Mouse (Mus musculus) left cerebral cortex, adult 2 months (tissue): ENCODE results near the gene Vamp9. TPM values are rescaled to one million over a fixed set of nuclear protein-coding genes. Genes with fewer than 3 reads are reported as not detected.
A peak's percentile ranks its signal among the peaks of the same experiment; 100 is the strongest.

ENCODE experiments used
- DNase-seq, 2 experiments: peaks; one replicate each; pipeline ENCODE4 v3.0.0; 2021 to 2022; ENCODE audit warnings: low spot score in 2 of 2, mixed read lengths in 1 of 2; ENCODE audit errors: extremely low spot score in 1 of 2
- H3K27ac ChIP-seq: fragments of 200-600 bp; 2 replicates; pipeline ENCODE4 v1.8.1; 2022
- H3K4me3 ChIP-seq: fragments of 200-600 bp; 2 replicates; pipeline ENCODE4 v1.8.1; 2022
- CTCF ChIP-seq: fragments of 200-600 bp; IDR thresholded peaks from 2 replicates; pipeline ENCODE4 v1.8.1; 2022; ENCODE audit warnings: antibody characterized with exemption, mild to moderate bottlenecking, moderate library complexity
- intact Hi-C: fragments of 180-260 bp; cut with DNase I; formaldehyde crosslinking; loops from one replicate; pipeline ENCODE4 v1.15.1; 2025
- total RNA-seq, 2 experiments: library from RNA; stranded (reverse); gene quantifications; 2 replicates each; pipeline ENCODE4 v1.2.3; 2021

Gene Vamp9
- total RNA-seq, 2 experiments from 2014 or later, result 0.77 to 1.2 TPM

DNA sequence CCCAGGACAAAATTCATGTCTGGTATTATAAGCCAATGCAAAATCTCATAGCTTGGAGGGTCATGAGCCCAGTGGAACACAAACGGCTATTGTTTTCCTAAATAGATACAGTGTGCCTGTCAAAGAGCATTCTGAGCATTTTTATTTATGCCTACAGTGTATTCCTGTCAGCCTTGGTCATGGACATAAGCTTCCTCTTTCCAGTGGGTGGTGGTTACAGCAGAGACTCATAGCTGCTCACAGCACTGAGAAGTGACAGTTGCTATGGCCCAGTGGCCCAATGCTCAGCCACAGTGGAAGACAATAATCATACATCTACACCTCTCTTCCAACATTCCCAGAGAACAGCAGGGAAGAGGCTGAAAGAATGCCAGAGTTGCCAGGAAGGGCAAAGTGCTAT is 18.9 kb upstream of the Vamp9 start:
- no peak for TF ChIP-seq CTCF
- Histone ChIP-seq H3K4me3 (no peak overlapping the region), H3K27ac (no peak overlapping the region)
- intact Hi-C loops, result loop anchor here (10.0 kb wide), 1 partner anchor 132 kb away; no protein-coding TSS in a partner anchor
- no peak for DNase-seq

DNA sequence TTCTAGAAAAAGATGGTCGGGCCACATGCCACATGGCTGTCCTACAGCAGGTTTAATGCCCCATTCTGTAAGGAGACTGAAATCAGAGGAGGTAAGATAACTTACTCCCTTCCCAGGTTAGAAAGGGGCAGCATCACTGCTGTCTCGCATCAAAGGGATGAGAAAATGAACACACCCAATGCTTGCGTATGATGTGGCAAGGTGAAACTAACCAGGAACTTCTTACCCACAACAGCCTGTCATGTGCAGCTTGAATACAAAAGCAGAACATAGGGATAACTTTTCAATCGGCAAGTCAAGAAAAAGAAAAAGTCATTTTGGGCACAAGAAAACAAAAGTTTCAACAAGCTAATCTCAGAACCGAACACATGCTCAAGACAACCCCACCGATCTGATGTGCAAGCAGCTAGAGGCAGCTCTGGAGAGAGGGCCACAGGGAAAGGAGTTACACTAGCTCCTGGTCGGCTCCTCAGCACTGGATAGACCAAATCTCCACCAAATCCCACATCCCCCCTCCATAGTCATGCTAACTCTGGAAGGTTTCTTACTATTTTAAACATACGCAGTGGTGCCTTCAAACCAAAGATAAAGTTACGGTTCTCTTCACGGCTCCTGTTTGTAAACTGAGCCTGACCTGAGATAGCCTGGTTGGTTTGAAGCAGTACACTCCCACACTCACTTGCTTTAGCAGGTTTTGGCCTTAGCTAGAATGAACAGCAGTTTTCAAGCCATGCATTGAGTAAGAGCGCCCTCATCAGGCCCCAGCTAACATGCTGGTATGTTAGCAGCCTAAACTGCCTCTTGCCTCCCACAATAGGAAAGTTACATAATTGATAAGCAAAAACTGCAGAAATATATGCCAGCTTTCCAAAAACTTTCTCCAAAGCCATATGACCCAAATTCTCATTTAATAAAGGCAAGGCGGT is 14.3 kb upstream of the Vamp9 start:
- Histone ChIP-seq H3K27ac (no peak overlapping the region), H3K4me3 (no peak overlapping the region)
- peak; percentile 85 for TF ChIP-seq CTCF
- DNase-seq, result peak; percentile 73 to 74
- intact Hi-C loops, result loop anchor here (1.0 to 10.0 kb wide), 3 partner anchors 507 to 689 kb away; no protein-coding TSS in a partner anchor

DNA sequence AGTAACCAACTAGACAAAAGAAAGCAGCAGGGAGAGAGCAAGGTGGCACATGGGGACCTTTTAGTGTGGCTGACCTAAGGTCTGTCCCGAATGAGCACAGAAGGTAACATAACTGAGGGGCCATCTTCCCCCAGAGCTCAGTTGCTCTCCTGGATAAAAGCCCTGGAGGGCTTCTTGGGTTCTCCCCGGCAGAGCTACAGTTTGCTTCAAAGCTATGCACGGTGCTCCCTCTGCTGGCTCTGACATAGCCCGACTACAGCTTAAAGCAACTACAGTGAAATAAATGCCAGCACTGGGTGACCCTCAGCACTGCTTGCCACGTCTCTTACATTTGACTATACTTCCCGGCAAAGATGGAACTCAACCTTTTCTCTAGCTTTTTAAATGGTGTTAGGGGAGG is 6.0 kb upstream of the Vamp9 start:
- TF ChIP-seq CTCF, result peak; percentile 84
- intact Hi-C loops, result loop anchor here (1.0 kb wide), 1 partner anchor 698 kb away; no protein-coding TSS in a partner anchor

DNA sequence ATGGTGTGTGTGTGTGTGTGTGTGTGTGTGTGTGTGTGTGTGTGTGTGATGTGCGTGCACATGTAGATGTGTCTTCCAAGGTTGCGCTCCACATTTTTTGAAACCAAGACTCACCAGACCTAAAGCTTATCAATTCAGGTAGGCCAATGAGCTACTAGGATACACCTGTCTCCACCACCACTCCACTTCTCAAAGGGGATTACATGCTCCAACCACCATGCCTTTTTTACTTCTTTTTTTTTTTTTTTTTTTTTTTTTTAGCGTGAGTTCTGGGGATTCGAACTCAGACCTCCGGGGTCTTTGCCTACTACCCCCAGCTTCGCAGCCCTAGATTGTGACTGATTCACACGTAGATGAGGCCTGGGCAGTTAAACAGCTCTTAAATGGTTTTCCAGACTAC is 323 bp upstream of the Vamp9 start:
- TF ChIP-seq CTCF, result no peak
- intact Hi-C loops, result loop anchor here (5.0 kb wide), 1 partner anchor 72 kb away; the partner anchor contains the start of genes 4930524J08Rik and Hnrnpd
- peak overlapping the region; percentile 87; the same call in 1 of the 2 replicates for H3K27ac ChIP-seq
- DNase-seq, result no peak
- H3K4me3 ChIP-seq, result no peak overlapping the region

More for the DNA sequence above, 6.0 kb upstream of the Vamp9 start:
- peak; percentile 62 to 67 for DNase-seq
- Histone ChIP-seq H3K27ac (no peak overlapping the region), H3K4me3 (no peak overlapping the region)

DNA sequence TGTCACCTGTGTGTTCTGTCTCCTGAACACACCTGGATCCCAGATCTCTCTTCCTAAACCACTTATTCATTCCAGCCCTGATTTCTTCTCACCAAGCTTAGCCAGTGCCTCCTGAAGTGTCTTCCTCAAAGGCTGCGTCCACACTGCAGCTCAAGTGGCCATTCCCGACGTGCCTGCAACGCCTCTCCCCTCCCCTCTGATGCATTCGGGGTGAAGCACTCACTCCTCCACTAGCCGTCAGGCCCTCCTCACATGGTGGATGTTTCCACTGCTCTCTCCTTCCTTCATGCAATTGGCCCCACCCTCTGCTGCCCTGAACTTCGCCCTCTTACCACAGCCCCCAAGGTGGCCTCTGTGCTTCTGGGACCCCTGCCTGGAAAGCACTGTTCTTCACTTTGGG is 9.4 kb downstream of the Vamp9 start:
- intact Hi-C loops, result no loop called here
- Histone ChIP-seq H3K4me3 (no peak overlapping the region), H3K27ac (no peak overlapping the region)
- no peak for DNase-seq
- no peak for TF ChIP-seq CTCF

DNA sequence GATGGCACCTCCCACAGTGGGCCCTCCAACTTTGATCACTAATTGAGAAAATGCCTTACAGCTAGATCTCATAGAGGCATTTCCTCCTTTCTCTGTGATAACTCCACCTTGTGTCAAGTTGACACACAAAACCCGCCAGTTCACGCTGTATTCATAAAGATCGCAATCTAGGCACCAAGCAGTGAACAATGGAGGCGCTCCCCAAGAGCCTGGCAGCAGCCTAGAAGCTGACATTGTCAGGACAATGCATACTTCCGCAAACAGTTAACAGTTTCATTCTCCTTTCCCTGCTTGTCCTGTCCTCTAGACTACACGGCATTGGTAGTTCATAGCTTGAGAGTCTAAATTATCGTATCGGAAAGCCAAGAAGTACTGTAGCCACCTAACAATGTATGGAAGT is 16.0 kb downstream of the Vamp9 start:
- Histone ChIP-seq H3K27ac (no peak overlapping the region), H3K4me3 (no peak overlapping the region)
- intact Hi-C loops, result no loop called here
- TF ChIP-seq CTCF, result no peak
- no peak for DNase-seq

DNA sequence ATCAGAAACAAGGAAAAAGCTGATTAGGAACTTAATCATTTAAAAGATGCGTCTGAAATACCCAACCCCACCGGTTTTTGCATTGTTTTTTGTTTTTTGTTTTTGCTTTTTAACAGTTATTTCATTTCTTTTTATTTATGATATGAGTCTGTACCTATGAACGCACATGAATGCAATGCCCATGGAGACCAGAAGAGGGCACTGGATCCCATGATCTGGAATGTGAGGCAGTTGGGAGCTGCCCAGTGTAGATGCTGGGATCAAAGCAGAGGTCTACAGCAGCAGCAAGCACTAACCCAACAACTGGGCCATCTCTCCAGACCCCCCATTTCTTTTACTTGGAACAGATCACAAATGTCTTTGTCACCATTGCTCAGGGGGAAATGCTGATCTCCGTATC is 21.9 kb downstream of the Vamp9 start:
- no peak for DNase-seq
- H3K27ac ChIP-seq, result no peak overlapping the region
- intact Hi-C loops, result no loop called here
- H3K4me3 ChIP-seq, result no peak overlapping the region
- TF ChIP-seq CTCF, result peak; percentile 54

DNA sequence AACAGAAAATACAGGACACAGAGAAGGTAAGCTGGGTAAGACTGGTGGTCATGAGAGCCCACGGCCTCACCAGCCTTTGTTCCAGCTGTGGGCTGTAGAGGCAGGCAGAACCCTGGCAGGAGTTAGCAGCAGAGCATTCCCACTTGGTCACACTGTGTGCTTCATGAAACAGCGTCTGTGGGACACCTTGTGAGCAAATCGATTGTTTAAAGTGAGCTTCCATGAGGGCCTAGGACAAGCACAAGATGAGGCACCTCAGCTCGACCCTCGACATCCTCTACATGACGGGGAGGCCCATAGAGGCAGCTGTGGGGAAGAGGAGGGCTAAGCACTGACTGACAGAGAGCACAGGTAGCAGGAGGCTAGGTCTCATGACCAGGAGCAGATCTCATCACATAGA is 25.9 kb downstream of the Vamp9 start:
- no peak for DNase-seq
- intact Hi-C loops, result no loop called here
- no peak overlapping the region for H3K4me3 ChIP-seq
- H3K27ac ChIP-seq, result no peak overlapping the region
- TF ChIP-seq CTCF, result no peak

DNA sequence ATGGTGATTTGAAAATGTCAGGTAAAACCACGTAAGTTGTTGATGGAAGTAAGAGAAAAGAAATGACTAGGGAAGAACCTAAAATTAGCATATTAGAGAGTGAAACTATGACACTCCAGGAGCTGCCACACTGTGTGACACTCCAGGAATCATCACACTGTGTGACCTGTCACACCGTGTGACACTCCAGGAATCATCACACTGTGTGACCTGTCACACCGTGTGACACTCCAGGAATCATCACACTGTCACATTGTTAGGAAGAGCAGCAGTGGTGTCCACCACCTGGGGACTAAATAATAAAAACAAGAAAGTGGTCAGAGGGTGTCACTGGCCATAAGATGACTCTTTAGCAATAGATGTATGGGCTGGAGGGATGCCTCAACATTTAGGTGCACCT is 33.4 kb downstream of the Vamp9 start:
- no peak for TF ChIP-seq CTCF
- intact Hi-C loops, result no loop called here
- Histone ChIP-seq H3K27ac (no peak overlapping the region), H3K4me3 (no peak overlapping the region)
- DNase-seq, result no peak

DNA sequence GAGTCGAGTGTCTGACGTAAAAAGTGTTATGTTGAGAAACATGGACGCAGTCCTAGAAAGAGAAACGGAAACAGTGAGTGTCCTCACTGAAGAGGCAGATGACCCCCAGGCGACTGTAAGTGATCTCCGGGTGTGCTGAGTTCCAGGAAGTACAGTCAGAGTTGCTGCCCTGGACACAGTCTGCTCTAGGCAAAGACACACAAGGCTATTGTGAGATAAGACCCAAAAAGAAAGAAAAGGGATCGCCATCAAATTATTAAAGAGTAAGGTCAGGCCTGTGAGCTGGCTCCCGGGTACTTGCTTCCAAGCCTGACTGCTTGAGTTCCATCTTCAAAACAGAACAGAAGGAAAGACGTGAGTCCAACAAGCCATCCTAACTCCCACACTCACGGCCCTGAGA is 35.2 kb downstream of the Vamp9 start:
- no peak overlapping the region for H3K4me3 ChIP-seq
- no peak overlapping the region for H3K27ac ChIP-seq
- no peak for DNase-seq
- intact Hi-C loops, result no loop called here
- no peak for TF ChIP-seq CTCF

DNA sequence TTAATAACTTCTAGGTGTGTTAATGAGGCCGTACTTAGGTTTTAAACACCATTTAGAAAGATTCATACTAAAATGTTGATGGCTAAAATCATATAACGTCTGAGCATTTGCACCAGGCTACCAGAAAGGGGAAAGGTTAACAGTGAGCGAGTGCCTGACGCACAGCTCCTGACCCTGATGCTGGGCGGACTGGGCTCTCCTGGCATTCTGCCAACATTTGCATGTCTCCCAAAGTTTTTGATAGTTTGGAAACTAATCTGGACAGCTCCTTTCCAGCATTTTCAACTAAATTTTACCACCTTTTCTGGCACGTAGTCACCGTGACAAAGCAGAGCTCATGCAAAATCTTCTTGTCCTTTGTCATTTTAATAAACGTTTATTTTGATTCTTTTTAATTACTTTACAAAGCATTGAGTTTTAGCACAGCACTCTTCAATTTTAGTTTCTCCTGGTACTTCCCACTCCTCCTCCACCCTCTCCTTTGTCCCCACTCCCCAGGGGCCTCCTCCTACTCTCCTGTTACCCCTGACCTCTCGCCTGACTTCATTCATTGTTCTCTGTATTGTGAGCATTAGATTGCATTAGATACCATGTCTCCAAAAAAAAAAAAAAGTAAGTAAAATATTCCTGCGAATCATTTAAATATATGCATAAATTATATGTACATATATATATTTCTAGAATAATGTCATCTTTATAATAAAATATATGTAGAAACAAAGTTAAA is 35.9 kb downstream of the Vamp9 start:
- no peak for DNase-seq
- Histone ChIP-seq H3K27ac (no peak overlapping the region), H3K4me3 (no peak overlapping the region)
- intact Hi-C loops, result no loop called here
- no peak for TF ChIP-seq CTCF

DNA sequence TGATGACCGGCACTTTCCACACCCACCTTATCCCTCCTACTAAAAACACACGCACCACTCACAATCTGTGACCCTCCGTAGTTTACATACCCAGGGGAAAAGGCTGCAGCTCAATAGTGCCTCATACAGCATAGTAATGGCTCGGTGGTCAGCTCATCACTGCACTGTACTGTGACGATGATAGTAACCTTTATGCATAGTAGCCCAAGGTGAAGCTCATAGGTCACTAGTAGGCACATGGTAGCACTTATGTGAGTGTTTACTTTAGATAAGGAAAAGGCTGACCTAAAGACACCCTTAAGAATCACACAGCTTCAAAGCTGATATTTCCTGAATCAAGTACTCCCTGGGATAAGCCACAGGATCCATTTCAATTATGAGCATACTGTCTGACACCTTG is 46.5 kb downstream of the Vamp9 start:
- intact Hi-C loops, result no loop called here
- no peak overlapping the region for H3K27ac ChIP-seq
- H3K4me3 ChIP-seq, result no peak overlapping the region
- no peak for TF ChIP-seq CTCF
- no peak for DNase-seq
